Mouse (Mus musculus) intestine, embryonic 16.5 days (tissue): ENCODE results near the gene Rc3h1. TPM values are rescaled to one million over a fixed set of nuclear protein-coding genes. Genes with fewer than 3 reads are reported as not detected.
"Not testable (repeated sequence)": the region's sequence is repeated elsewhere in the genome, so short reads cannot be mapped to it uniquely, and the experiment has no call there.

Source experiments
- ATAC-seq: fragments of 200-750 bp; cut with Nextera tagmentation; 2 replicates; pipeline ENCODE4 v1.8.0; 2017; ENCODE audit warnings: moderate TSS enrichment, moderate library complexity
- H3K27ac ChIP-seq: fragments of 300-500 bp; sonication (generic); 2 replicates; pipeline ENCODE4 v1.5.1; 2014; ENCODE audit warnings: mild to moderate bottlenecking, low read length
- H3K27me3 ChIP-seq: fragments of 300-500 bp; sonication (generic); replicated peaks from 2 replicates; pipeline ENCODE4 v1.6.1; 2014; ENCODE audit warnings: low read length, control low read depth, mixed read lengths; ENCODE audit not compliant: control insufficient read depth, insufficient read depth
- H3K36me3 ChIP-seq: fragments of 300-500 bp; sonication (generic); 2 replicates; pipeline ENCODE4 v1.6.1; 2014; ENCODE audit warnings: low read length, control low read depth; ENCODE audit not compliant: control insufficient read depth, insufficient read depth
- H3K4me1 ChIP-seq: fragments of 300-500 bp; sonication (generic); 2 replicates; pipeline ENCODE4 v1.6.1; 2014; ENCODE audit warnings: low read length, control low read depth, mixed read lengths; ENCODE audit not compliant: control insufficient read depth, insufficient read depth
- H3K4me2 ChIP-seq: fragments of 300-500 bp; sonication (generic); 2 replicates; pipeline ENCODE4 v1.6.1; 2014; ENCODE audit warnings: low read depth, low read length, control low read depth
- H3K4me3 ChIP-seq: fragments of 300-500 bp; sonication (generic); 2 replicates; pipeline ENCODE4 v1.5.1; 2014; ENCODE audit warnings: mild to moderate bottlenecking, low read length
- H3K9ac ChIP-seq: fragments of 300-500 bp; sonication (generic); 2 replicates; pipeline ENCODE4 v1.6.1; 2014; ENCODE audit warnings: low read depth, low read length
- H3K9me3 ChIP-seq: fragments of 300-500 bp; sonication (generic); 2 replicates; pipeline ENCODE4 v1.6.1; 2016; ENCODE audit warnings: low read length, control low read depth; ENCODE audit not compliant: control insufficient read depth
- WGBS: fragments of 180-500 bp; shearing (Covaris S2); extraction: QIAGEN DNeasy Blood & Tissue Kit; methylation state at CpG from one replicate; pipeline ENCODE4 v1.1.7; 2014; 5-methylcytosine and 5-hydroxymethylcytosine counted together
- polyA plus RNA-seq: library from polyadenylated mRNA; unstranded; fragments of >200 nt; fragmentation: Nextera tagmentation; extraction: Ambion mirVana; gene quantifications from 2 replicates; pipeline ENCODE4 v1.2.1, GENCODE M21; 2015

Rc3h1 gene
- polyA plus RNA-seq, 1 experiment from 2014 or later: 5.1 TPM

DNA sequence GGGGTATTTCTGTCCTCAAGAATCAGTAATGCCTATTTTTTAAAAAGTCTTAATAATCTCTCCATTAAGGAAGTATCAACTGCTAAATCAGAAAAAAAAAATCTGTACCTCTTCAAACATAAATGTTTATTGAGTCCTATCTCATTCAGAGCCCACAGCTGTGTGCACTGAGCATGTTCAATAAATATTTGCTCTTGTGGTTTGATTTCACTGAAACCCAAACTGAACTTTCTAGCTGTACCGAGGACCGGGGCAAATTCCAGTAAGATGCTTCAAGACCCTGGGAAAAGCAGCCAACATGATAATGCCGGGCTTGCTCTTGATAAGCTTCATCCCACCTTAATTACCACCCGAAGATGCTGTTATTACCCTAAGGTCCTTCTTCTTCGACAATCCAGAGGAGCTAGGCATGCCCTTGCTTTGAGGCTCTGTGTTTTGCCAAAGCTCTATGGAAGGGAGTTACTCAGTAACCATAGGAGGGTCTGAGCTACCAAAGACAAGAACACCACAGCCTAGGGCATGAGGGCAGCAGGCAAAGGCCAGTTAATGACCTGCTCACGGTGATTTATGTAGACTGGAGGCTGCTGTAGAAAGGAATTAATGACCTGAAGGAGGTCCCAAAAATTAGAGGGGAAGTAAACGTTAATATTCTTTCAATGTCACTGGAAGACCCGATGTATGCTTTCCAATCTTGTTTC lies 74.5 kb downstream of the Rc3h1 start:
- no peak for ATAC-seq
- Histone ChIP-seq H3K4me1 (no peaks in the 10 kb centered on the region), H3K4me2 (no peak overlapping the region), H3K27me3 (no peaks in the 10 kb centered on the region), H3K36me3 (no peaks in the 10 kb centered on the region), H3K9me3 (no peaks in the 10 kb centered on the region), H3K27ac (no peak overlapping the region), H3K4me3 (no peak overlapping the region), H3K9ac (no peak overlapping the region)
- 43% methylated on average over 8 of the region's 8 CpGs for WGBS

GRCm38 (mm10) chr1:160981337-160981736 lies 75.1 kb downstream of the Rc3h1 start:
- H3K36me3 ChIP-seq: no peaks in the 10 kb centered on the region
- no peaks in the 10 kb centered on the region for H3K27me3 ChIP-seq
- 80% methylated on average over 4 of the region's 4 CpGs for WGBS
- H3K9ac ChIP-seq: no peak overlapping the region
- no peaks in the 10 kb centered on the region for H3K4me1 ChIP-seq
- H3K4me2 ChIP-seq: no peak overlapping the region
- no peaks in the 10 kb centered on the region for H3K9me3 ChIP-seq
- no peak overlapping the region for H3K4me3 ChIP-seq
- no peak overlapping the region for H3K27ac ChIP-seq
- ATAC-seq: no peak

GRCm38 (mm10) chr1:160982887-160983286 lies 76.7 kb downstream of the Rc3h1 start:
- Histone ChIP-seq H3K4me1 (no peaks in the 10 kb centered on the region), H3K4me3 (no peak overlapping the region), H3K4me2 (no peak overlapping the region), H3K27ac (no peak overlapping the region), H3K27me3 (no peaks in the 10 kb centered on the region), H3K36me3 (no peaks in the 10 kb centered on the region), H3K9ac (no peak overlapping the region), H3K9me3 (no peaks in the 10 kb centered on the region)
- 71% methylated on average over 3 of the region's 3 CpGs for WGBS
- ATAC-seq: no peak

DNA sequence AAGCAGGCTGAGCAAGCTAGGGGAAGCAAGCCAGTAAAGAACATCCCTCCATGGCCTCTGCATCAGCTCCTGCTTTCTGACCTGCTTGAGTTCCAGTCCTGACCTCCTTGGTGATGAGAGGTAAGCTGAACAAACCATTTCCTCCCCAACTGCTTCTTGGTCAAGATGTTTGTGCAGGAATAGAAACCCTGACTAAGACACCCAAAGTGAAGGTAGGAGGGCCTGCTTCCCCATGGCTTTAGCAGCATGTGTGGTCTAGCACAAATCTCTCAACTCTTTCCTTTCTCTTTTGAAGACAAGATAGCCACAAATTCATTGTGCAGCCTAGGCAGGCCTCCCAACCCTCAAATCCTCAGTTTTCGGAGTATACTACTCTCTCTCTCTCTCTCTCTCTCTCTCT lies 78.5 kb downstream of the Rc3h1 start:
- H3K4me3 ChIP-seq, ATAC-seq, H3K27ac ChIP-seq, H3K9ac ChIP-seq, H3K9me3 ChIP-seq, H3K27me3 ChIP-seq, H3K36me3 ChIP-seq, H3K4me1 ChIP-seq, H3K4me2 ChIP-seq: not testable (repeated sequence)
- 94% methylated on average over 1 of the region's 1 CpGs for WGBS

DNA sequence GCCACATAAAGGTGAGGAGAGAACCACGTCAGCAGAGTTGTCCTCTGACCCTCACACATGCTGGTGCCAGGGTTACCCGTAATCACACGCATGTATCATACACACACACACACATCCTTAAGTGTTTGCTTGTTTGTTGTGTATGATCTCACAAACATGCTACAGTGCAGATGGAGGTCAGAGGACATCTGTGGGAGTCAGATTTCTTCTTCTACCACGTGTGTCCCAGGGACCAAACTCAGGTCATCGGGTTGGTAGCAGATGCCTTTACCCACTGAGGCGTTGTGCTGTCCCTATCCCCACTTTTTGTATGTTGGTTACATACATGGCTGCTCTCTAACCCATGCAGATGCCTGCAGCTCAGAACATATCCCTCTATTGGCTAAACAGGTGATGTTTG lies 79.3 kb downstream of the Rc3h1 start:
- Histone ChIP-seq H3K9ac (no peak overlapping the region), H3K4me1 (no peaks in the 10 kb centered on the region), H3K36me3 (no peaks in the 10 kb centered on the region), H3K27ac (no peak overlapping the region), H3K9me3 (no peaks in the 10 kb centered on the region), H3K4me2 (no peak overlapping the region), H3K4me3 (no peak overlapping the region), H3K27me3 (no peaks in the 10 kb centered on the region)
- WGBS: 87% methylated on average over 6 of the region's 6 CpGs
- ATAC-seq: no peak

DNA sequence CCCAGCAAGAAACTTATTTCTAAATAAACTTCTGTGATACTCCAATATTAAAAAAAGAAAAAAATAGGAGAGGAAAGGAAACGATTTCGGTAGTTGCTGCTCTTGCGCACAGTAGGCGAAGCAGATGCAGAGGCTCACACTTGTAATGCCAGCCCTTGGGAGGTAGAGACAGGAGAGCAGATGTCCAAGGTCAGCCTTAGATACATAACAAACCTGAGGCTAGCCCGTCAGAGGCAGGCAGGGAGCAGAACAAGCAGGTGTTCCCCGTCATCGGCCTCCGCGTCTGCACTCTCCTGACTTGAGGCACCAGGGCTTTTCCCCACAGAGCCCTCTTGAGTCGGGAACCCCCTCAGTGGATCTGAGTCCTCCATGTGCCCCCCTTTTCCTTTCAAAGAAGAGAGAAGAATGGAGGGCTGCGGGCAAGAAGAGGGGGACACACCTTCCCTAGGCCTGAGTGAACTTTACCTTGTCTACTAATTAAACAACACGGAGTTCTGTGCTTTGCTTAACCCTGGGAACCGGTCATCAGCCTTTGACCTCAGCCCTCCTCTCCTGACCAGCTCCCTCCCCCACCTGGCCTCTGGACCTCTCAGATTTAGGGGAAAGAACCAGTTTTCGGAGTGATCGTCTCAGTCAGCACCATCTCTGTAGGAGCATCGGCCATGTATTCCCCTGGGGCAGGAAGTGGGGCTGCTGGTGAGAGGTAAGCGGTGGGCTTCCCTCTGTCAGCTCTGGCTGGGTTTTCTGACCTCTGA lies 80.8 kb downstream of the Rc3h1 start:
- Histone ChIP-seq H3K9ac (no peak overlapping the region), H3K27ac (no peak overlapping the region), H3K4me1 (no peaks in the 10 kb centered on the region), H3K27me3 (no peaks in the 10 kb centered on the region), H3K4me2 (no peak overlapping the region), H3K9me3 (no peaks in the 10 kb centered on the region), H3K4me3 (no peak overlapping the region), H3K36me3 (no peaks in the 10 kb centered on the region)
- WGBS: 70% methylated on average over 17 of the region's 17 CpGs
- ATAC-seq: no peak

GRCm38 (mm10) chr1:160989395-160989794 lies 83.2 kb downstream of the Rc3h1 start:
- Histone ChIP-seq H3K9me3 (no peaks in the 10 kb centered on the region), H3K4me1 (no peaks in the 10 kb centered on the region), H3K36me3 (no peaks in the 10 kb centered on the region), H3K4me3 (no peak overlapping the region), H3K27ac (no peak overlapping the region), H3K27me3 (no peaks in the 10 kb centered on the region), H3K4me2 (no peak overlapping the region), H3K9ac (no peak overlapping the region)
- WGBS: 89% methylated on average over 14 of the region's 15 CpGs
- ATAC-seq: no peak

- H3K27ac ChIP-seq: no peak overlapping the region
- H3K36me3 ChIP-seq: no peaks in the 10 kb centered on the region
- H3K4me3 ChIP-seq: no peak overlapping the region
- H3K4me2 ChIP-seq: no peak overlapping the region
- ATAC-seq: no peak
- 85% methylated on average over 6 of the region's 6 CpGs for WGBS
- no peaks in the 10 kb centered on the region for H3K4me1 ChIP-seq
- no peaks in the 10 kb centered on the region for H3K9me3 ChIP-seq
- no peaks in the 10 kb centered on the region for H3K27me3 ChIP-seq
- no peak overlapping the region for H3K9ac ChIP-seq
Measured at GRCm38 (mm10) chr1:160993851-160994250, 87.6 kb downstream of the Rc3h1 start.

- no peaks in the 10 kb centered on the region for H3K9me3 ChIP-seq
- WGBS: 72% methylated on average over 4 of the region's 4 CpGs
Measured at GRCm38 (mm10) chr1:161004942-161005341, 98.7 kb downstream of the Rc3h1 start.

More at GRCm38 (mm10) chr1:161004942-161005341, 98.7 kb downstream of the Rc3h1 start:
- Histone ChIP-seq H3K36me3 (no peaks in the 10 kb centered on the region), H3K9ac (no peak overlapping the region), H3K4me3 (no peak overlapping the region), H3K4me1 (no peaks in the 10 kb centered on the region), H3K4me2 (no peak overlapping the region), H3K27ac (no peak overlapping the region), H3K27me3 (no peaks in the 10 kb centered on the region)
- ATAC-seq: no peak
